Mouse (Mus musculus): ENCODE results near the gene Matk. TPM values are rescaled to one million over a fixed set of nuclear protein-coding genes. Genes with fewer than 3 reads are reported as not detected.
"Not testable (repeated sequence)": the region's sequence is repeated elsewhere in the genome, so short reads cannot be mapped to it uniquely, and the experiment has no call there.

Gene Matk
- polyA plus RNA-seq, 2 experiments: 1.1 to 1.6 TPM

- no peak overlapping the region for H3K4me3 ChIP-seq (ENCODE audit: insufficient read depth in 1 of 2, low read depth in 2 of 2, low read length in 2 of 2)
- no peak for ATAC-seq (ENCODE audit: insufficient read depth)
- H3K27me3 ChIP-seq (ENCODE audit: control insufficient read depth, insufficient read depth, low read length): no peaks in the 10 kb centered on the region
- no peaks in the 10 kb centered on the region for H3K9me3 ChIP-seq (ENCODE audit: control insufficient read depth, low read length)
- no peak overlapping the region for H3K4me2 ChIP-seq (ENCODE audit: low read depth)
- WGBS (ENCODE audit: insufficient replicate concordance): 65% methylated on average over 6 of the region's 6 CpGs
- H3K27ac ChIP-seq: no peak overlapping the region
- H3K36me3 ChIP-seq (replicated peaks; ENCODE audit: control insufficient read depth, insufficient read depth, low read depth): no peaks in the 10 kb centered on the region
- H3K4me1 ChIP-seq (replicated peaks; ENCODE audit: control insufficient read depth in 2 of 2, insufficient read depth in 2 of 2, low read length in 1 of 2): no peaks in the 10 kb centered on the region
- no peak overlapping the region for H3K9ac ChIP-seq (replicated peaks)
- no peak for DNase-seq (ENCODE audit: low read depth in 3 of 3, low spot score in 3 of 3)
- TF ChIP-seq EP300 (IDR thresholded peaks at IDR 0.05; ENCODE audit: low read depth) (no peak), CTCF (IDR thresholded peaks at IDR 0.05; ENCODE audit: low read depth) (no peak)
Measured at GRCm38 (mm10) chr10:81216260-81216659, 36.5 kb upstream of the Matk start.

GRCm38 (mm10) chr10:81216810-81217209 lies 35.9 kb upstream of the Matk start:
- H3K4me1 ChIP-seq (replicated peaks; ENCODE audit: control insufficient read depth in 2 of 2, insufficient read depth in 2 of 2, low read length in 1 of 2): no peaks in the 10 kb centered on the region; a peak in 1 of 4 replicates
- 68% methylated on average over 6 of the region's 6 CpGs for WGBS (ENCODE audit: insufficient replicate concordance)
- ATAC-seq (ENCODE audit: insufficient read depth) (no peak), DNase-seq (ENCODE audit: low read depth in 3 of 3, low spot score in 3 of 3) (no peak)
- H3K4me2 ChIP-seq (ENCODE audit: low read depth): no peak overlapping the region
- TF ChIP-seq EP300 (IDR thresholded peaks at IDR 0.05; ENCODE audit: low read depth): no peak
- TF ChIP-seq CTCF (IDR thresholded peaks at IDR 0.05; ENCODE audit: low read depth): no peak
- H3K9ac ChIP-seq (replicated peaks): no peak overlapping the region
- no peak overlapping the region for H3K4me3 ChIP-seq (ENCODE audit: insufficient read depth in 1 of 2, low read depth in 2 of 2, low read length in 2 of 2)
- no peak overlapping the region for H3K27ac ChIP-seq
- H3K9me3 ChIP-seq (ENCODE audit: control insufficient read depth, low read length): no peaks in the 10 kb centered on the region
- H3K36me3 ChIP-seq (replicated peaks; ENCODE audit: control insufficient read depth, insufficient read depth, low read depth): no peaks in the 10 kb centered on the region
- no peaks in the 10 kb centered on the region for H3K27me3 ChIP-seq (ENCODE audit: control insufficient read depth, insufficient read depth, low read length)

GRCm38 (mm10) chr10:81217267-81217666 lies 35.5 kb upstream of the Matk start:
- DNase-seq (ENCODE audit: low read depth in 3 of 3, low spot score in 3 of 3); ATAC-seq (ENCODE audit: insufficient read depth); H3K4me1 ChIP-seq (replicated peaks; ENCODE audit: control insufficient read depth in 2 of 2, insufficient read depth in 2 of 2, low read length in 1 of 2); H3K27ac ChIP-seq; H3K9me3 ChIP-seq (ENCODE audit: control insufficient read depth, low read length); H3K4me3 ChIP-seq (ENCODE audit: insufficient read depth in 1 of 2, low read depth in 2 of 2, low read length in 2 of 2); H3K27me3 ChIP-seq (ENCODE audit: control insufficient read depth, insufficient read depth, low read length); H3K36me3 ChIP-seq (replicated peaks; ENCODE audit: control insufficient read depth, insufficient read depth, low read depth); H3K4me2 ChIP-seq (ENCODE audit: low read depth); H3K9ac ChIP-seq (replicated peaks): not testable (repeated sequence)
- TF ChIP-seq CTCF (IDR thresholded peaks at IDR 0.05; ENCODE audit: low read depth): peak; percentile 71
- WGBS (ENCODE audit: insufficient replicate concordance): 4% methylated on average over 1 of the region's 1 CpGs

GRCm38 (mm10) chr10:81217964-81218363 lies 34.8 kb upstream of the Matk start:
- Histone ChIP-seq H3K27me3 (ENCODE audit: control insufficient read depth, insufficient read depth, low read length) (no peaks in the 10 kb centered on the region), H3K27ac (no peak overlapping the region), H3K36me3 (replicated peaks; ENCODE audit: control insufficient read depth, insufficient read depth, low read depth) (no peaks in the 10 kb centered on the region), H3K9me3 (ENCODE audit: control insufficient read depth, low read length) (no peaks in the 10 kb centered on the region), H3K4me3 (ENCODE audit: insufficient read depth in 1 of 2, low read depth in 2 of 2, low read length in 2 of 2) (no peak overlapping the region), H3K4me2 (ENCODE audit: low read depth) (no peak overlapping the region), H3K4me1 (replicated peaks; ENCODE audit: control insufficient read depth in 2 of 2, insufficient read depth in 2 of 2, low read length in 1 of 2) (no peaks in the 10 kb centered on the region; a peak in 1 of 4 replicates), H3K9ac (replicated peaks) (no peak overlapping the region)
- WGBS (ENCODE audit: insufficient replicate concordance): 16% methylated on average over 7 of the region's 7 CpGs
- ATAC-seq (ENCODE audit: insufficient read depth) (no peak), DNase-seq (ENCODE audit: low read depth in 3 of 3, low spot score in 3 of 3) (peak; percentile 36 to 55 (median 37))
- TF ChIP-seq CTCF (IDR thresholded peaks at IDR 0.05; ENCODE audit: low read depth) (peak; percentile 95), EP300 (IDR thresholded peaks at IDR 0.05; ENCODE audit: low read depth) (no peak)

GRCm38 (mm10) chr10:81221402-81222015 lies 31.2 kb upstream of the Matk start:
- DNase-seq (ENCODE audit: low read depth in 3 of 3, low spot score in 3 of 3) (no peak), ATAC-seq (ENCODE audit: insufficient read depth) (no peak)
- no peaks in the 10 kb centered on the region for H3K27me3 ChIP-seq (ENCODE audit: control insufficient read depth, insufficient read depth, low read length)
- H3K9ac ChIP-seq (replicated peaks): no peak overlapping the region
- WGBS (ENCODE audit: insufficient replicate concordance): 57% methylated on average over 5 of the region's 5 CpGs
- no peaks in the 10 kb centered on the region for H3K36me3 ChIP-seq (replicated peaks; ENCODE audit: control insufficient read depth, insufficient read depth, low read depth)
- H3K9me3 ChIP-seq (ENCODE audit: control insufficient read depth, low read length): no peaks in the 10 kb centered on the region
- no peak for TF ChIP-seq EP300 (IDR thresholded peaks at IDR 0.05; ENCODE audit: low read depth)
- no peak for TF ChIP-seq CTCF (IDR thresholded peaks at IDR 0.05; ENCODE audit: low read depth)
- no peak overlapping the region for H3K4me3 ChIP-seq (ENCODE audit: insufficient read depth in 1 of 2, low read depth in 2 of 2, low read length in 2 of 2)
- H3K4me2 ChIP-seq (ENCODE audit: low read depth): no peak overlapping the region
- no peak overlapping the region for H3K27ac ChIP-seq
- H3K4me1 ChIP-seq (replicated peaks; ENCODE audit: control insufficient read depth in 2 of 2, insufficient read depth in 2 of 2, low read length in 1 of 2): no peaks in the 10 kb centered on the region; a peak in 1 of 4 replicates

GRCm38 (mm10) chr10:81223731-81224130 lies 29.0 kb upstream of the Matk start:
- H3K9me3 ChIP-seq (ENCODE audit: control insufficient read depth, low read length); H3K4me1 ChIP-seq (replicated peaks; ENCODE audit: control insufficient read depth in 2 of 2, insufficient read depth in 2 of 2, low read length in 1 of 2); H3K27me3 ChIP-seq (ENCODE audit: control insufficient read depth, insufficient read depth, low read length); H3K9ac ChIP-seq (replicated peaks); H3K4me2 ChIP-seq (ENCODE audit: low read depth); DNase-seq (ENCODE audit: low read depth in 3 of 3, low spot score in 3 of 3); H3K36me3 ChIP-seq (replicated peaks; ENCODE audit: control insufficient read depth, insufficient read depth, low read depth); H3K4me3 ChIP-seq (ENCODE audit: insufficient read depth in 1 of 2, low read depth in 2 of 2, low read length in 2 of 2); ATAC-seq (ENCODE audit: insufficient read depth); H3K27ac ChIP-seq: not testable (repeated sequence)
- 33% methylated on average over 2 of the region's 2 CpGs for WGBS (ENCODE audit: insufficient replicate concordance)
